Mouse (Mus musculus): ENCODE data around the gene Tmem53.

- no peak for TF ChIP-seq CTCF (IDR thresholded peaks at IDR 0.05; ENCODE audit: low read depth)
- TF ChIP-seq EP300 (IDR thresholded peaks at IDR 0.05; ENCODE audit: low read depth) = no peak
These were observed 22.2 kb upstream of the Tmem53 start for GRCm38 (mm10) chr4:117229590-117229989.

Data from liver, embryonic 14.5 days (tissue).